Mouse (Mus musculus) induced T-regulatory cell, adult 2 months (primary cell): Measurements from ENCODE around the gene 1700003E16Rik.

Source experiments
- DNase-seq: peaks from one replicate; pipeline ENCODE4 v3.0.0-alpha.2; 2012; ENCODE audit warnings: low read depth

Gene 1700003E16Rik

DNA sequence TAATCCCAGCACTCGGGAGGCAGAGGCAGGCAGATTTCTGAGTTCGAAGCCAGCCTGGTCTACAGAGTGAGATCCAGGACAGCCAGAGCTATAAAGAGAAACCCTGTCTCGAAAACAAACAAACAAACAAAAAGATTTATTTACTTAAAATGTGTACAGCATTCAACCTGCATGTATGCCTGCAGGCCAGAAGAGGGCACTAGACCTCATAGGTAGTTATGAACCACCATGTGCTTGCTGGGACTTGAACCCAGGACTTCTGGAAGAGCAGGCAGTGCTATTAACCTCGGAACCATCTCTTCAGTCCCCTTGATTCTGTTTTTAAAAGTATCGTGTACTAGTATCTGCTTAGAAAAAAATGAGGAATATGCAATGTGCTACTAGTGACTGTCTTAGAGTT lies 28.8 kb upstream of the 1700003E16Rik start:
- peak; percentile 30 for DNase-seq

- DNase-seq, result no peak
Measured at GRCm38 (mm10) chr6:83131469-83132034, 24.7 kb upstream of the 1700003E16Rik start.

DNA sequence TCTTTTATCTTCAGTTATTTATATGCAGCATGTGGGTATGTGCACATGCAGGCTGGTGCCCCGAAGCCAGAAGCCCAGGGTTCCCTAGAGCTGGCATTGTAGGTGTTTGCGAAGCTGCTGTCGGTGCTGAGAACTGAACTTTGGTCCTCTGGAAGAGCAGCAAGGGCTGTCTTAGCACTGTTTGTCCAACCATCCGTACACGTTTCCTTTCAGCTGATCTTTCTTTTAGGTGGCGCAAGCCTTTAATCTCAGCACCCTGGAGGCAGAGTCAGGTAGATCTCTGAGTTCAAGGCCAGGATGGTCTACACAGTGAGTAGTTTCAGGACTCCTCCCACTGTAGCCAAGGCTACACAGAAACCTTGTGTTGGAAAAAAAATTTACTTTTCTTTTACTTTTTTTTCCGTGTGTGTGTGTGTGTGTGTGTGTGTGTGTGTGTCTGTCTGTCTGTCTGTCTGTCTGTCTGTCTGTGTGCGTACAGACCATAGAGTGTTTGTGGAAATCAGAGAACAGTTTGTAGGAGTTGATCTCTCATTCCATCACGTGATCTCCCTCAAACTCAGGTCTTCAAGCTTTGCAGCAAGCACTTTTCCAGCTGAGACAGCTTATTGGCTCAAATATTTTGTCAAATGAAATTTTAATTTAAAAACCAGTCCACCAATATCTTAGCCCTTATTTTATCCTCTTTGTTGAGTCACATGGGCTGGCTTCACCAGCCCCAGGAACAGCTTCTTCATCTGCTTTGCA lies 23.9 kb upstream of the 1700003E16Rik start:
- DNase-seq, result no peak

GRCm38 (mm10) chr6:83134226-83134625 lies 22.0 kb upstream of the 1700003E16Rik start:
- no peak for DNase-seq

DNA sequence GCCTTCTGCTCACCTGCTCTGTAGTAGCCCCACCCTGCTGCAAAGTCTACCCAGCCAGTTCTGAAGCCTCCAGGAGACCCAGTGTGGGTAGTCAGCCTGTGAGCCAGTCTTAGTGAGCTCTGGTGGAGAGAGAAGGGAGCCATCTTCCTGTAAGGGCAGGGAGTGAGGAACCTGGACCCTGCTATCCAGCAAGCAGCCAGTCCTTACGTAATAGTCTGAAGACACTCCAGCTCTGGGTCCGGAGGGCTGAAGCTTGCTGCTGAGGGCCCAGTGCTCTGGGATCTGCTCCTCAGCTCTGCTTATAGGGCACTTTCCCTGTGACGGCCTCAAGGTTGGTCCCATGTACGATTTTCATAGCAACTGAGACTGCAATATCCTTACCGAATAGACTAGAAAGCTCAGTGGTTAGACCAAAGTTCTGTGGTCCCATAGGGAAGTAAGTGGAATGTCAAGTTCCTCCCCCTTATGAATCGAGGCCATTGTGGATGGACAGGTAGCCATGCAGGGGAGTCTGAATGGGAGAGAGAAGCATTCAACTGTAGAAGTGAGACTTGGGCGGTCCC lies 21.2 kb upstream of the 1700003E16Rik start, which contains the start of gene Rtkn:
Rtkn (plus strand) TSS at position 513 of the 563 bp plus-strand sequence.
- DNase-seq, result no peak

DNA sequence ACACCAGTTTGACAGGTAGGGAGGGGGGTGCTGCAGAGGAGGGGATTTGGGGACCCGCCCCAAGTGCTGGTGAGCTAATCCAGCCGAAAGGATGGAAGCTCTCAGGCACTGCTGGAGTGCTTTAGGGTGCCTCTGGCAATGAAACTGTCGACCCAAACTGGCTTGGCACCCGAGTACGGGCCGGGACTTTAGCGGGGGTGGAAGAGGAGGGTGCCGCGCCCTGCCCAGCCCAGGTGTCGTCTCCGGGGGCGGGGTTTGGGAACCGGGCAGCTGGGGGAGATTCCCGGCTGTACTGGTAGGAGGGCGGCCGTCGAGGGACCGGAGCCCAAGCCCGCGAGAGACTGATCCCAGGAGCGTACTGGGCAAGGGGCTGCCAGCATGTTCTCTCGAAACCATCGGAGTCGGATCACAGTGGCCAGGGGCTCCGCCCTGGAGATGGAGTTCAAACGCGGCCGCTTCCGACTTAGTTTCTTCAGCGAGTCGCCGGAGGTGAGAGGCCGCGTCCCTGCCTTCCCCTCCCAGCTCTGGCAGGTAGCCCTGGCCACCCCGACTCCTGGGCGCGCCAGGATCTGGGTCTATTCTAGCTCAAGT lies 20.5 kb upstream of the 1700003E16Rik start:
- DNase-seq, result peak; percentile 36

- no peak for DNase-seq
Measured at GRCm38 (mm10) chr6:83136291-83136880, 19.8 kb upstream of the 1700003E16Rik start.

DNA sequence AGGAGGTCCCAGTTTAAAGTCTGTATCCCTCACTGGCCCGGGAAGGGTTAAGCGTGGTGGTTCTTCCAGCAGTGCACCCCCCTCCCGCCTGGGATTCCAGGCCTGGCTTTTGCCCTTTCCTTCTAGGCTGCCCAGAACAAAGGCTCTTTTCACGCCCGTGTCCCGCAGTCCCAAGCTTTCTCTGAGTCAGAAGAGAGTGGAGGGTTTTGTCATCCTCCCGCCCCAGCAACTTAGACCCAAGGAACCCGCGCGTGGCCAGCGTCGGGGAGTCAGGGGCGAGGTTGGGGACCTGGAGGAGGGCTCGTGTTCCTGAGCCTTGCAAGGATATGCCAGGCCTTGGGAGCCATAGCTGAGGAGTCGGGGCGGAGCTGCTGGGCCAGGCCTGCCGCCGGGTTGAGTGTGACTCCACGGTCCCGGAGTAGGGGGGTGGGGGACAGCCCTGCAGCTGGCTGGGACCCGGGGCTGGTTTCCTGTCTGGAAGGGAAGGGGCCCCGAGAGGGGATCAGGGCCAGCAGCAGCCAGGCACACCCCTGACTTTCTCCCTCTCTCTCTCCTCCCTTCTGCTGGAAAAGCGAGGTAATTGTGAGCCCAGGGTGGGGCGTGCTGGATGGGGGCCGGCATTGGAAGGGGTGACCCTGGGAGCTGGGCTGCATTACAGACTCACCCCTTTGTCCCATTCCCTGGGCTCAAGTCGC lies 19.2 kb upstream of the 1700003E16Rik start:
- DNase-seq, result no peak

- no peak for DNase-seq
Measured at GRCm38 (mm10) chr6:83137576-83137950, 18.6 kb upstream of the 1700003E16Rik start.

DNA sequence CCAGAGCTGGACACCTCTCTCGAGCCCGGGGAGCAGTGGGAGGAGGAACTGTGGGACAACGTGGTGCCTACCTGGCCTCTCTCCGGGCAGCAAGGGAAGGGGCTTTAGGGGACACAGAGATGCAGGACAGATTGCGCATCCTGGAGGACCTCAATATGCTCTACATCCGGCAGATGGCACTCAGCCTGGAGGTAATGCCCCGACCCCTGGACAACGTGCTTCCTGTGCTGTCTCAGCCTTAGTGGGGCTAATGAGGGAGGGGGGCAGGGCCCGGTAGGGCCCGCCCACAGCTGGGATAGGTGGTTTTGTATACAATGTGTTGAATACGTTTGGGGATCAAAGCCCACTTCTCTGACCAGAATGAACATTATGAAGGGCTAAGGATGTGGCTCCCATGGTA lies 18.1 kb upstream of the 1700003E16Rik start:
- DNase-seq, result peak; percentile 40

DNA sequence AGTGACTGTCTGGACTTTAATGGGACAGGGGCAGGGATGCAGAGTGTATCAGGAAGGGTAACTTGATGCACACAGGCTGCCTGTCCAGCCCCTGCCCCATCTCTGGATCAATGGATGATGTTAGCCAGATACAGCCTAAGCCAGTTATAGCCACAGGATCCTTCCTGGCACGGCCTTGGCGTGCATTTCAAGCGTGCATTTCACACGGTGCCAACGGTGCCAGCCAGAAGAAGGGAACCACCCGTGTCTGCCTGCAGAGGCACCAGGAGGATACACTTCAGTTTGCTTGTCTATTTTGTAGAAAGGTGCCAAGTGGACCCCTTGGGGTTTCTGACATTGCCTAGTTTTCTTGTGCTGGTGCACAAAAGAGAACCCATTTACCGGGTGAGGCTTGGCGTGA lies 16.2 kb upstream of the 1700003E16Rik start:
- no peak for DNase-seq

DNA sequence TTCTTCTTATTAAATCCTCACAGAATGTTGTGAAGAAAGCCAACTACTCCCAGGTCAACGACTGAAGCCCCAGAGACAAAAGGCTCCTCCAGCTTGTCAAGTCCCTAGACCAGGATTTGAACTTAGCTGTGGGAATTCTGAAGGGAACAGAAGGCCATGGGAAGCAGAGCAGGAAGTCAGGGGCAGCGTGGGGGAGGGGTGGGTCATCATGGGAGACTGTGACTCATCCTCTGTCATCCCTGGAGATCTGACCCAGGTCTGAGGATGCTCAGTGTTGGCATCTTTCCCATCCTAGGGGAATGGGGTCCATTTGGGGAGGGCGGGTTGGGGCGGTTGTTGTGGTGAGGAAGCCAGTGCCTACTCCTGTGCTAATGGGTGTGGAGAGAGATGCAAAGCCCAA lies 14.6 kb upstream of the 1700003E16Rik start:
- DNase-seq, result no peak

GRCm38 (mm10) chr6:83142211-83142731 lies 13.9 kb upstream of the 1700003E16Rik start:
- no peak for DNase-seq

DNA sequence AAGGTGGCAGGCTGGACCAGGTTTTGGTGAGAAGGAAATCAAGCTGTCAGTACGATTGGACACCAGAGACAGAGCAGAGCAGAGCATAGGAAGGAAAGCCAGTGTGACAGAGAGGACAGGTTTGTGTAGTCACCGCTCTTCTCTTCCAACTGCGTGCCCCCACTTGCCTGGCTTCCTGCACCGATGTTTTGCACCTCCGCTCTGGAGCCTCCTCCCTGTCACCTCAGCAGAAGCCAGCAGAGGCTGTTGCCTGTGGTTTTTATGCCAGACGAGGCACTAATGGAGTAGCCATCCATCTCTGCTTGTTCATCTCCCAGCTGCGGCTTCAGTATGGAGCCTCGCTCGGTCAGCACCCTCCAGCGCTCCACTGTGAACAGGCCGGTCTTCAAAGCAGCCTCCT lies 13.3 kb upstream of the 1700003E16Rik start:
- no peak for DNase-seq

- no peak for DNase-seq
Measured at GRCm38 (mm10) chr6:83145209-83145608, 11.0 kb upstream of the 1700003E16Rik start.

DNA sequence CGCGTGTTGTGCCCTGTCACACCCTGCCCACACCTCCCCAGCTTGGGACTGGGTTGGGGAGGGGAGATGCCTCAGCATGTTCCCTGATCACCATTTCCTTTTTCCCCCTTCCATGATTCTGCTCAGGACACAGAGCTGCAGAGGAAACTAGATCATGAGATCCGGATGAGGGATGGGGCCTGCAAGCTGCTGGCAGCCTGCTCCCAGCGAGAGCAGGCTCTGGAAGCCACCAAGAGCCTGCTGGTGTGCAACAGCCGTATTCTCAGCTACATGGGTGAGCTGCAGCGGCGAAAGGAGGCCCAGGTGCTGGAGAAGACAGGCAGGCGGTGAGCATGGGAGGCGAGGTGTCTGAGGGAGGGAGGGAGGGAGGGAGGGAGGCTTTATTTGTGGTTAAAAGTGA lies 10.4 kb upstream of the 1700003E16Rik start:
- no peak for DNase-seq

DNA sequence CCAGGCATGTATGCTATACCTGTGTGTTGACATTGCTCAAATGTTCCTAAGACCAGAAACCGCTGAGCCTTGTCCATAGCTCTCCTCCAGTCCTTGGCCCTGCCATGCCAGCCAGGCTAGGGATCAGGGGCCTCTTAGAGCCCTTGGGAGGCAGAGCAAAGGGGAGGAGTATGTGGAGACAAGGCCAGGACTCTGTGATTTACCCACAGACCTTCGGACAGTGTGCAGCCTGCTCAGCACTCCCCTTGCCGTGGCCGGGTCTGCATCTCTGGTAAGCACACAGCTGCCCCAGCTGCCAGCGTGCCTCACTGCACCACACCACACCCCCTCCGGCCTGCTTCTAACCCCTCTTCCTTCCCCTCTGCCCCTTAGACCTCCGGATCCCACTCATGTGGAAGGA lies 8.9 kb upstream of the 1700003E16Rik start:
- no peak for DNase-seq

- no peak for DNase-seq
Measured at GRCm38 (mm10) chr6:83151721-83152120, 4.5 kb upstream of the 1700003E16Rik start.

- DNase-seq, result no peak
Measured at GRCm38 (mm10) chr6:83153038-83153437, 3.2 kb upstream of the 1700003E16Rik start.

GRCm38 (mm10) chr6:83153485-83153884 lies 2.7 kb upstream of the 1700003E16Rik start:
- no peak for DNase-seq

- peak; percentile 40 for DNase-seq
Measured at GRCm38 (mm10) chr6:83155552-83156238, 509 bp upstream of the 1700003E16Rik start.
